Mouse (Mus musculus) bone marrow, adult 2 months (tissue): Measurements from ENCODE around the gene March8.

Experiments used
- CTCF ChIP-seq: fragments of 200-500 bp; IDR thresholded peaks from 2 replicates; pipeline ENCODE4 v1.5.1; 2011; ENCODE audit warnings: low read length, control low read depth; ENCODE audit not compliant: control insufficient read depth, insufficient read depth
- POLR2A ChIP-seq: fragments of 200-500 bp; IDR thresholded peaks from 2 replicates; pipeline ENCODE4 v1.6.1; 2011; ENCODE audit warnings: low read depth, mild to moderate bottlenecking, control low read depth, low read length, borderline replicate concordance; ENCODE audit not compliant: control insufficient read depth

DNA sequence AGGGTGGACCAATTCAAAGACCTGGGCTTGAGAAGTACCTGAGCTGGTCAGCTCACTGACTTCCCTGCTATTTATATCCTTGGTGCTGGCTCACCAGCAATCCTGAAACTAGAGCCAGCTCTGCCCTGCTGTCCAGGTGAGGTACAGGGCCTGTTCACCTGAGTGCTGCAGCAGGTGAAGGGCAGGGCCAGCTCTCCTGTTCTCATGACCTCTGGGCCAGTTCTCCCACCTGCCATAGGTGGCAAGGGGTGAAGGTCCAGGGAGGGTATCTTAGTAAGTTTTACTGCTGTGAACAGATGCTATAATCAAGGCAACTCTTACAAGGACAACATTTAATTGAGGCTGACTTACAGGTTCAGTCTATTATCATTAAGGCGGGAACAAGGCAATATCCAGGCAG, 32.0 kb downstream of the March8 start:
- TF ChIP-seq CTCF (no peak), POLR2A (no peak)
